Mouse (Mus musculus) kidney, adult 2 months (tissue): ENCODE measurements around the gene Arid2. TPM values are rescaled to one million over a fixed set of nuclear protein-coding genes. Genes with fewer than 3 reads are reported as not detected.
A peak's percentile ranks its signal among the peaks of the same experiment; 100 is the strongest.
"Not testable (repeated sequence)": the region's sequence is repeated elsewhere in the genome, so short reads cannot be mapped to it uniquely, and the experiment has no call there.

Source experiments
- DNase-seq: peaks from one replicate; pipeline ENCODE4 v3.0.0; 2021
- H3K27ac ChIP-seq: fragments of 200-500 bp; 2 replicates; pipeline ENCODE4 v1.5.1; 2012; ENCODE audit warnings: low read depth, low read length, control low read depth, inconsistent platforms; ENCODE audit not compliant: insufficient read depth
- H3K27me3 ChIP-seq: fragments of 200-500 bp; replicated peaks from 2 replicates; pipeline ENCODE4 v1.6.1; 2012; ENCODE audit warnings: mild to moderate bottlenecking, moderate library complexity, low read length, inconsistent platforms; ENCODE audit not compliant: control insufficient read depth, insufficient read depth
- H3K36me3 ChIP-seq: fragments of 200-500 bp; 2 replicates; pipeline ENCODE4 v1.6.1; 2012; ENCODE audit warnings: mild to moderate bottlenecking, moderate library complexity, low read length, inconsistent platforms; ENCODE audit not compliant: control insufficient read depth, insufficient read depth
- H3K4me1 ChIP-seq: fragments of 200-500 bp; 2 replicates; pipeline ENCODE4 v1.6.1; 2011; ENCODE audit warnings: low read length; ENCODE audit not compliant: control insufficient read depth, insufficient read depth
- H3K4me3 ChIP-seq: fragments of 200-500 bp; 2 replicates; pipeline ENCODE4 v1.5.1; 2011; ENCODE audit warnings: mild to moderate bottlenecking, low read depth, low read length, control low read depth; ENCODE audit not compliant: insufficient read depth
- CTCF ChIP-seq: fragments of 200-500 bp; conservative IDR thresholded peaks from 2 replicates; pipeline ENCODE4 v1.5.1; 2011; ENCODE audit warnings: low read depth, mild to moderate bottlenecking, control low read depth, low read length, moderate library complexity, mixed read lengths; ENCODE audit not compliant: insufficient read depth, insufficient read length
- POLR2A ChIP-seq: fragments of 200-500 bp; IDR thresholded peaks from one replicate; pipeline ENCODE4 v1.6.1; 2011; ENCODE audit warnings: low read depth, low read length, control low read depth
- WGBS: fragments of 180-500 bp; shearing (Covaris S2); methylation state at CpG from one replicate; pipeline ENCODE4 v1.1.7; 2018; 5-methylcytosine and 5-hydroxymethylcytosine counted together
- polyA plus RNA-seq: library from polyadenylated mRNA; depleted of rRNA; stranded (reverse); fragments of >200 nt; gene quantifications from 2 replicates; pipeline ENCODE4 v1.2.3, GENCODE M21; 2012; rRNA removed

Arid2 gene
- polyA plus RNA-seq, 1 experiment, result 11.8 TPM

DNA sequence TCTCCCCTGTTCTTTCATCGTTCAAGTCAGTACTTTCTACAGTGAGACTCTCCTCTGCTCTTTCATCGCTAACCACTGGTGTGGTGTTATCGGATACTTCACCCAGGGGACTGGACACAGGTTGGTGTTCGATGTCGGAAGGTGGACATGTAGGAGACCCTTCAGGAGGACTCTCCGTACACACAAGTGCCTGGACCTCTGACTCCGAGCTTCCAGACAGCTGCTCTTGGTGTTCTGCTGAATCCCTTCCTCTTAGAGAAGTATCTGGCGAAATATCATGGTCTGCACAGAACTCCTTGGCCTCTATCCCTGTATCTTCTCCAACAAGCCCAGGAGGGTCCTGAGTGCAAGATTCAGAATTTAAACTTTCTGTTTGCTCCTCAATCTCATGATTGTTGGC is 132.6 kb downstream of the Arid2 start:
- no peak overlapping the region for H3K4me3 ChIP-seq
- H3K27ac ChIP-seq, result no peak overlapping the region
- WGBS, result 92% methylated on average over 8 of the region's 8 CpGs
- TF ChIP-seq POLR2A, result no peak
- no peak for TF ChIP-seq CTCF
- no peaks in the 10 kb centered on the region for H3K27me3 ChIP-seq
- no peak for DNase-seq
- peaks cover 18% of the 10 kb centered on the region for H3K36me3 ChIP-seq
- no peaks in the 10 kb centered on the region for H3K4me1 ChIP-seq

DNA sequence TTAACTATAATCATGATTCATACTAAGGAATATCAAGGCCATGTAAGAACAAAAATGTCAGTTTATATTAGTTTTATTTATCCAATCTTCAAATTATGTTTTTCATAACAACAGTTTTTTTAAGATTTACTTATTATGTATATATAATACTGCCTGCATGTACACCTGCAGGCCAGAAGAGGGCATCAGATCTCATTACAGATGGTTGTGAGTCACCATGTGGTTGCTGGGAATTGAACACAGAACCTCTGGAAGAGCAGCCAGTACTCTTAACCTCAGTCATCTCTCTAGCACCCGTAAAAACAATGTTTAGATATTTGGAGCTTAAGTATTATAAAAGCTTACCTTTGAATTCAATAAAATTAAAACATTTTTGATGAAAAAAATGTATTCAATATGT is 146.9 kb downstream of the Arid2 start:
- 98% methylated on average over 1 of the region's 1 CpGs for WGBS
- Histone ChIP-seq H3K4me3 (no peak overlapping the region), H3K27me3 (no peaks in the 10 kb centered on the region), H3K36me3 (peaks cover 9% of the 10 kb centered on the region), H3K27ac (no peak overlapping the region), H3K4me1 (no peaks in the 10 kb centered on the region)
- DNase-seq, result no peak
- no peak for TF ChIP-seq CTCF
- no peak for TF ChIP-seq POLR2A

DNA sequence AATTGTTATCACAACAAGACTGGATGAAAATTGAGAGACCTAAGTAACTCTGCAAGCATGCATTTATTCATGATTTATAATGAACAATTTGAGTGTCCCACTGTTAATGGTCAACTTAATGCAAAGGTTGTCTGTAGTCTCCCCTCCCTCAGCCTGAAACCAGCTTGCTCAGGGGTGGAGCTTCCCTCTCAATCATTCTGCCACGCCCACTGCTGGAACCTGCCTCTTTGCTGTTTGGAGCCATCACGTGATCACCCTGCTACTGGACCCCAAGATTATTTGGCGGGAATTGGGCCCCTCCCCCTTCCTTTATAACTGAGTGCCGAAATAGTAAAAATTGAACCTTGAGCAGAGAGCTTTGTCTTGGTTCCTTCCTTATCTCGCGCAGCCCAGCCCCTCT is 154.2 kb downstream of the Arid2 start:
- not testable (repeated sequence) for H3K27ac ChIP-seq, DNase-seq, H3K27me3 ChIP-seq, H3K4me1 ChIP-seq, H3K4me3 ChIP-seq, H3K36me3 ChIP-seq
- WGBS, result 87% methylated on average over 6 of the region's 6 CpGs

DNA sequence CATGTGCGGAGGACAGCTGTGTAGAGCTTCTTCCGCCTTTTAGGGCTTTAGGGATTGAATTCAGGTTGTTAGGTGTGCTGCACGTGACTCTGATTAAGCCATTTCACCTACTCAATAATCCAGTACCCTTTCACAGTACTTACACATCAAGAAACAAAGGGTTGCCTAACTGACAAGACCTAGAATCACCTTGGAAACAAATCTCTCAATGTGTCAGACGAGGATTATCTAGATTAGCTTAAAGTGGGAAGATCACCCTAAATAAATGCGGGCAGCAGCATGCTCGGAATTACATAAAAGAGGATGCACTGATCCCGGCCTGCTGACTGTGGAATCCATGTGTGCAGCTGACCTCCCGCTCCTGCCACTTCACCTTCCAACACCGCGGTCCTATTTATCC is 159.5 kb downstream of the Arid2 start:
- no peaks in the 10 kb centered on the region for H3K27me3 ChIP-seq
- no peak overlapping the region for H3K27ac ChIP-seq
- 88% methylated on average over 10 of the region's 10 CpGs for WGBS
- no peak for DNase-seq
- TF ChIP-seq CTCF (no peak), POLR2A (no peak)
- H3K4me3 ChIP-seq, result no peak overlapping the region
- peaks cover 10% of the 10 kb centered on the region for H3K4me1 ChIP-seq
- H3K36me3 ChIP-seq, result peaks cover 3% of the 10 kb centered on the region

DNA sequence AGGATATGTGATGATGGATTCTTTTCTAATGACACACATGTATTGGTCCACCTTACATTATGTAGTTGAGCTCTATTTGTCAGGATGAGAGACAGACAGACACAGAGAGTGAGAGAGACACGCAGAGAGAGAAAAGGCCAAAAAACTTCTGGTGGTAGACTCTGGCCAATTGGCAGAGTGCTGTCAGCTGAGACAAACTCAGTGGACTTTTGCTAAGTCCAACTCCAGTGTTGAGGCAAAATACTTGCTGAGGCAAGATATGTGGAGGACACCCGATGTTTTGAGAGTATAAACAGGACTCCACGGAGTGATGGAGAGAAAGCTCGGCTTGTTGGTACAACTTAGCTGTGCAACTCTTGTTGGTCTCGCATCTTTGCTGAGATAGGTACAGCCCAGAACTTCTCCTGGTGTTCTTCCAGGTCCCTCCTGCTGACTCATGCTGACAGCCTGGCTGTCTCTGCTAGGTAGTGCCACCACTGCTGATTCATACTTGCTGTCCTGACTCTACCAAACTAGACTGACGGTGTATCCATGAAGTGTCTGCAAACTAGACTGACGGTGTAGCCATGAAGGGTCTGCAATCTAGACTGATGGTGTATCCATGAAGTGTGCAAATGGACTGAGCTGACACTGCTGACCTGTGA is 161.5 kb downstream of the Arid2 start:
- Histone ChIP-seq H3K27ac (peak overlapping the region; percentile 52; the same call in 1 of the 2 replicates), H3K4me1 (peaks cover 12% of the 10 kb centered on the region), H3K4me3 (no peak overlapping the region), H3K27me3 (no peaks in the 10 kb centered on the region), H3K36me3 (peaks cover 3% of the 10 kb centered on the region)
- TF ChIP-seq CTCF, result 0 out of 2 replicates have a peak, but pooled peaks have one; percentile 4
- no peak for TF ChIP-seq POLR2A
- WGBS, result 62% methylated on average over 7 of the region's 7 CpGs
- peak; percentile 62 for DNase-seq

DNA sequence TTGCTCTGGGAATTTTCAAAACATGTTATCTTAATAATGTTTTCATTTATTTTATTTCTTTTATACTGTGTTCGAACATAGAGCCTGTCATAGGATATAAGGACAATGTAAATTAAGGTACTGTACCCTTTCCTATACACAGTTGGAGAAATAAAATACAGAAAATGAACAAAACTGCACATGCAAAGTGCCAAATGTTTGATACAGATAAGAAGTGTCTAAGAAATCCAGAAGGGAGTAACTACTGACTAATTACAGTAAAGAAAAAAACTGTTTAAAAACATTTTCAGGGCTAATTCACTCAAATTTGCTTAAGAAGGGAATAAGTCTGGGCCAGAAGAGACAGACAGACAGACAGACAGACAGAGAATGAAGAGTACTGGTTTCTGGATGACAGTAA is 166.0 kb downstream of the Arid2 start:
- Histone ChIP-seq H3K4me3 (no peak overlapping the region), H3K36me3 (no peaks in the 10 kb centered on the region), H3K27ac (no peak overlapping the region), H3K4me1 (peaks cover 40% of the 10 kb centered on the region), H3K27me3 (no peaks in the 10 kb centered on the region)
- TF ChIP-seq POLR2A (no peak), CTCF (no peak)
- DNase-seq, result no peak
- WGBS, result 72% methylated on average over 1 of the region's 1 CpGs

Other genes with a start within 250 kb of the Arid2 start
- 20.5 and 22.0 TPM in 2 replicates for gene Scaf11, start 173.3 kb downstream of the Arid2 start, polyA plus RNA-seq